Mouse (Mus musculus) spleen, postnatal 4 days (tissue): ENCODE results near the gene Herc2.

Experiments used
- DNase-seq, 2 experiments: peaks; one replicate each; pipeline ENCODE4 v3.0.0; 2022; ENCODE audit warnings: low spot score in 2 of 2

The Herc2 gene

DNA sequence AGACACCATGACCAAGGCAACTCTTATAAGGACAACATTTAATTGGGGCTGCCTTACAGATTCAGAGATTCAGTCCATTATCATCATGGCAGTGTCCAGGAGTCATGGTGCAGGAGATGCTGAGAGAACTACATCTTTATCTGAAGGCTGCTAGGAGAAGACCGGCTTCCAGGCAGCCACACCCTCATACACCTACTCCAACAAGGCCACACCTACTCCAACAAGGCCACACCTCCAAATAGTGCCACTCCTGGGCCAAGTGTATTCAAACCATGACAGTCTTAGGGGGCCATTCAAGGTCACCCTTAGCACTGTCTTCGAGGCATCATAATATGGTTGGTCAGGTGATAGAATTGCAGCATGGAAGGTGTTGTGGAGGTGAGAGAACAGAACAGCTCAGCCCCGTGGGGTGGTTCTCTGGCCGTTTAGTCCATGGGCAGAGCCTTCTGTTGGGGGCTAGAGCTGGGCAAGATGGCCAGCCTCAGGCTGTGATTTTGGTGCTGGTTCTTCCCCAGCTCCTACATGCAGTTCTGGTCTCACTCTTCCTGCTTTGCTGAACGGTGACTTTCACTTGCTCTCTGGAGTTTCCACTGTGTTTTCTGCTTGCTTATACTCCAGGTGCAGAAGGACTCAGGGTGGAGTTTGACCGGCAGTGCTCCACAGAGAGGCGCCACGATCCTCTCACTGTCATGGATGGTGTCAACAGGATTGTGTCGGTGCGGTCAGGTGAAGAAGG is 151.7 kb downstream of the Herc2 start:
- no peak for DNase-seq

DNA sequence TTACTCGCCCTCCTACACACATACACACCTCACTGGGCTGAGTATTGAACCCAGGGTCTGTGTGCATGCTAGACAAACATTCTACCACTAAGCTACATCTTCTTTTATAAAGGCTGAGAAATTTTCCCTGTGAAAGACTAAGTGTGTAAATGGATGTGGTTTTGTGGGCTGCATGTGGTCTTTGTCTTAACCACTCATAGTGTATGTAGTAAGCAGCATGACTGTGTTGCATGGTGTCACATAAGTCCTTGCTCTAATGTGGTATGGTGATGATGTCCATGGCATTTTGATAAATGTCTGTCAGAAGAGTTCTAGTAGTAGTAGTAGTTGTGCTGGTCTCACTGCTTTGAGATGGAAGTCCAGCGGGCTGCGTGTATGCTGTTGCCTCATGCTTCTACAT is 152.8 kb downstream of the Herc2 start:
- no peak for DNase-seq

DNA sequence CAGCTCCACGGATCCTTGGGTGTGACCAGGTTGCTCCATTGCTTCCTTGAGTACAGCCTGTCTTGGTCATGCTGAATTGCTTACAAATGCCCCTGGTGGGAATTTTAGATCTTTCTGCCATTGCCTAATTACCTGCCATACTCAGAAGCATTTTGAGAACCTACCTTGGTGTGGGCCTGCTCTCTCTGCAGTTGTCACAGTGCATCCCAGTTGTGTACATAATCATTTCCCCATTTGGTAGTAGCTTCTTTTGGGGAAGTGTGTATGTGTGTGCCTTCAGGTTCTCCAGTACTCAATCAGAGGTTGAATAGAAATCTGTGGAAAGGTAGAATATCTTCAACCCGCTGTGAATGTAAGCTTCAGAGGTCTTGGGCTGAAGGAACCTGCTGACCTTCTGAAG is 153.3 kb downstream of the Herc2 start:
- no peak for DNase-seq

DNA sequence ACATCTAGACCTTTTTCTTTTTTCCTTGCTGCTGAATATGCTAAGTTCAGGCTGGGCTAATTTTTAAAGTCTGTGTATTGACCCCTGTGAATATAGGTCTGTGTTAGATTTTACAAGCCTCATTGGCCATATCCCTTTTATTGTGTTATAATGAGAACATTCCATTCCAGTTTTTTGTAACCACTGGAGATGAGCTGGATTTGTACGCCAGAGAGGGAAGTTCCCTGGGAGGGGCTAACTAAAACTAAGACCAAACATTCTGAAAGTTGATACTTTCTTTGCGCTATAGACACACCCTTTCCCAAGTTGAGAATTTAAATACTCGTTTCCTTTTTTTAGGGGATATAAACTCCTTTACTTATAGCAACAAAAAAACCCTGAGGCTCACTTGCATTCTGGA is 154.9 kb downstream of the Herc2 start:
- no peak for DNase-seq

DNA sequence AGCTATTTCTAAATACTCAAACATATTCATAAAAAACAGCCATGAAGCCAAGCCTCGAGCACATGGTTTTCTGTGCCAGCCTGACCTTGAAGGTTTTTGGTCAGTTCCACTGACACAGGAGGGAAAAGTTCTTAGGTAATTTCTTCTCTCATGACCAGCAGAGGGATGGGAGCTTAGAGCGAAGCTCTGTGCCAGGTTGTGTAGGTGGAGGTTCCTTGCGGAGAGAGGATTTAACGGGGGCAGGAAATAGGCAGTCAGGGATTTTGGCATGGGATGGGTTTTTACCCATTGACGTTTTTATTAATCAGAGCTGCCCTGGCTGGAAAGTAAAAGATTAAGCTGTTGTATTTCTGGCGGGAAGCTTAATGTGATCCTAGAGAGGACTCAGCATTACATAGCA is 170.8 kb downstream of the Herc2 start:
- DNase-seq, result no peak

DNA sequence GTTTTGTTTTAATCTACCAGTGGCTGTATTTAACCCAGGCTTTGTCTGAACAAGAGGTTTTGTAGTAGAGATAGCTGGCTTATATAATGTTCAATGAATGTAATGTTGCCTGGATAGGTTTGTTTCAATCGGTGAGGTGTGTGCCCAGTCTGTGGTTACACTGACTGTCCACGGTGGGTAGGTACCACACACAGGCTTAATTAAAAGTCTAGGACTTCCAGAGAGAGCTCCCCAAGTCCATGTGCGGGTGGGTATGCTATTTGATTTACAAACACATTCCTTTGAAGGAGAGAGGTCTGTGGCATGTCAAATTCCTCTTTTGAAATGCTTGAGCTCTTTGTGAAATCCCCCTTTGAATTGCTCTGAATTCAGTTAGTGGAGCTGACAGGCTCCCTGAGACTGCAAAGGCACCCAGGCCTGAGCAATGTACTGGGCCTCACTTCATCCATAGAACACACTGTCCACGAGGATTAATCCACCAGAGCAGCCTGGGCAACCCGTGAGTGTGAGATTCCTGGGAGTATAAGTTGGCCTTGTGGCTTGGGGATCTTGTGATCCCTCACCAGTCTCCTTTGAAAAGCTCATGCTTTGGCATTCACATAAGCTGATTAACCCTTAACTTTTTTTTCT is 185.9 kb downstream of the Herc2 start:
- no peak for DNase-seq

DNA sequence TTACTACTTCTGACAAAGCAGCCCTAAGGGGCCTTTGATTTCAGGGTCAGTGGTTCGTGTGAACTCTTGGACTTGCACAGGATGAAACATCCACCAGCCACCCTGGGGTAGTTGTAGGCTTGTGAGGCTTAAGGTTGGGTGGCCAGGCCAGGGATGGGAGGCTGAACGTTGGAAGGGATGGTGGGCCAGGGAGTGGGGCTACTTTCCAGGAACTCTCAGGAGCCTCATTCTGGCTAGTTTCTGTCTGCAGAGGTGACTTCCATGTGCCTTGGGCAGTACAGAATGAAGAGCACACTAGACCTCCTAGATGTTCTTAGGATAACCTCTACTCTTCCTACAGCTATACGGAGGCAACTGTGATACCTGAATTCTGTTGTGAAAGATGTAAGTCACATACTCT is 186.6 kb downstream of the Herc2 start:
- DNase-seq, result no peak

DNA sequence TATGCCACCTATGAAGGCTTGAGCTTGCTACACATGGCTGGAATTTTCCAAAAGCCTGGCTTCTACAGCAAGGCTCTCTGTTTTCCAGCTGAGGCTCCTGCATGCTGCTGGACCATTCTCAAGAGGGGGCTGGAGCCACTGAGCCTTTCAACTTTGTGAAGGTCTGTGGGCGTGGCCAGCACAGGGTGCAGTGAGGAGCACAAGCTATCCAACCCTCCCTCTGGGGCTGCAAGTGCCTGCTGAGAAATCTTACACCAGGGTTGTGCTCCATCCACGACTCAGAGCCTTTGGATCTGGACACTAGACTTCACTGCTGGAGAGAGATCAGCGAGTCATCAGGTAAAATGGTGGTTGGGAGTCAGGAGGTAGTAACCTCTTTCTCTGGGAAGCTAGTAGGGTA is 189.5 kb downstream of the Herc2 start, which contains the start of gene Oca2:
Gene Oca2, plus strand, starts transcription at position 218 of the 400 bp plus-strand sequence.
- DNase-seq, result no peak

DNA sequence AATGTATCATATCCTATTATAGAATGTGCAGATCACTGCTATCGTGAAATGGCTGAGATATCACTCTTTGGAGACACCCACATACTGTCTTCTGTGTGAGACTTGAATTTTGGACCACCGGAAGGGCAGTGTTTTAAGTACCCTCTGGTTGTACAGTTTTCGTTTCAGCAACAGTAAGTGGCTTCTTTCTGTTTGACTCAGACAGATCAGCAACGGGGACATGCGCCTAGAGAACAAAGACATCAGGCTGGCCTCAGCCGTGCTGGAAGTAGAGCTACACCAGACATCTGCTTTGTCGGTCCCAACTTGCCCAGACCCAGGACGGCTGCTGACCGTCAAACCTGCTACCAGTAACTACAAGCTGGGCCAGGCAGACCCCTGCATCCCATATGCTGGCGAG is 204.6 kb downstream of the Herc2 start:
- no peak for DNase-seq

DNA sequence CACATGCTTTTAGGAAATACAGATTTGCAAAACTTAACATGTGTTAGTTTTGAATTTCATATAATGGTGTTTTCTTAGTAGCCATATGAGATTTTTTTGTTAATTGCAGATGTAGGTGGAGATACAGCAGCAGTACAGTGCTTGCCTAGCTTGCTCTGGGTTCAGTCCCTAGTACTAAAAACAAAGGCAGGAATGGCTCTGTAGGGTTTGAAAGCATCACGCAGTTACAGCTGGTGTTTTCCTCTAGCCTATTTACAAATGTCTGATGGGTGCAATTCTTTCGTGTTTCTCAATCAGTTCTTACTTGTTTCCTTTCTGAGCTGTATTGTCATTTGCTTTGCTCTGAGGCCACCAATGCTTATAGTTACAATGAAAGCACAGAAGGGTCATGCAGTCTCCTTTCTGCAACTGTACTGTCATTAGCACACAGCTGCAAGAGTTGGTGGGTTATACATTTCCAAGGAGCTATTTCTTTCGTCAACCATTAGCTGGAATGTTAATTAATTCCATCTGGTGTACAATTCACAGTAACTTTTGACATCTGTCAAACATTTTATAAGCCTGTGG is 208.0 kb downstream of the Herc2 start:
- no peak for DNase-seq

DNA sequence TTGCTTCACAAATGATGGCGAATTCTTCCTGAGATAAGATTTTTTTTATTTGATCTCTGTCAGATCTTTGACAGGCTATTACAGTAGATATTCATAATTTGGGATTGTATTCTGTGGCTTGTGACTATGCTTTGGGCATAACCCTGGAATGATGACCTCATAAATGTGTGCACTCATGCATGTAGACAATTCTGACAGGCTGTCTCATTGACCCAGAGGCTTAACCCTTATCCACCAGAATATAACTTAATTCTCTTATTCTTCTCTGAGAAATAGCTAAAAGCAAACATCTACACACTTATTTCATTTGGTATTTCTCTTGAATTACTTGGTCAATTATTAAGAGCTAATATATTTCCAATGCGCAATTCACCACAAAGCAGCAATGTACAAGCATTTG is 227.5 kb downstream of the Herc2 start:
- DNase-seq, result no peak
